Mouse (Mus musculus) lung, postnatal 0 days (tissue): ENCODE results near the gene Prg4. TPM values are rescaled to one million over a fixed set of nuclear protein-coding genes. Genes with fewer than 3 reads are reported as not detected.

Source experiments
- ATAC-seq: fragments of 200-750 bp; cut with Nextera tagmentation; 2 replicates; pipeline ENCODE4 v1.8.0; 2017; ENCODE audit warnings: moderate library complexity
- DNase-seq: peaks from one replicate; pipeline ENCODE4 v3.0.0-alpha.2; 2016; ENCODE audit warnings: low spot score
- H3K27ac ChIP-seq: fragments of 300-500 bp; sonication (generic); 2 replicates; pipeline ENCODE4 v1.5.1; 2014; ENCODE audit warnings: antibody characterized with exemption, mild to moderate bottlenecking, low read length, mixed read lengths
- H3K27me3 ChIP-seq: fragments of 300-500 bp; sonication (generic); replicated peaks from 2 replicates; pipeline ENCODE4 v1.6.1; 2014; ENCODE audit warnings: low read length, mixed read lengths; ENCODE audit not compliant: insufficient read depth
- H3K36me3 ChIP-seq: fragments of 300-500 bp; sonication (generic); 2 replicates; pipeline ENCODE4 v1.6.1; 2014; ENCODE audit warnings: low read length, mixed read lengths; ENCODE audit not compliant: insufficient read depth
- H3K4me1 ChIP-seq: fragments of 300-500 bp; sonication (generic); 2 replicates; pipeline ENCODE4 v1.6.1; 2014; ENCODE audit warnings: antibody characterized with exemption, low read depth, low read length, mixed read lengths; ENCODE audit not compliant: insufficient read depth
- H3K4me2 ChIP-seq: fragments of 300-500 bp; sonication (generic); replicated peaks from 2 replicates; pipeline ENCODE4 v1.6.1; 2014; ENCODE audit warnings: low read depth, mild to moderate bottlenecking, low read length, moderate library complexity, mixed read lengths
- H3K4me3 ChIP-seq: fragments of 300-500 bp; sonication (generic); 2 replicates; pipeline ENCODE4 v1.5.1; 2014; ENCODE audit warnings: low read depth, low read length
- H3K9ac ChIP-seq: fragments of 300-500 bp; sonication (generic); replicated peaks from 2 replicates; pipeline ENCODE4 v1.6.1; 2014; ENCODE audit warnings: low read depth, mild to moderate bottlenecking
- H3K9me3 ChIP-seq: fragments of 300-500 bp; sonication (generic); 2 replicates; pipeline ENCODE4 v1.6.1; 2016; ENCODE audit warnings: low read length, mixed read lengths
- CTCF ChIP-seq: IDR thresholded peaks from 2 replicates; pipeline ENCODE4 v1.5.1; 2016; ENCODE audit warnings: antibody characterized with exemption, mild to moderate bottlenecking
- EP300 ChIP-seq: IDR thresholded peaks from 2 replicates; pipeline ENCODE4 v1.6.1; 2016; ENCODE audit warnings: antibody characterized with exemption, mild to moderate bottlenecking, control low read depth
- WGBS: fragments of 180-500 bp; shearing (Covaris S2); extraction: QIAGEN DNeasy Blood & Tissue Kit; methylation state at CpG from one replicate; pipeline ENCODE4 v1.1.7; 2014; 5-methylcytosine and 5-hydroxymethylcytosine counted together
- polyA plus RNA-seq: library from polyadenylated mRNA; unstranded; fragments of >200 nt; fragmentation: Nextera tagmentation; extraction: Ambion mirVana; gene quantifications from 2 replicates; pipeline ENCODE4 v1.2.1, GENCODE M21; 2015

Prg4 gene
- polyA plus RNA-seq, 1 experiment from 2014 or later: 0.69 TPM

- TF ChIP-seq CTCF: no peak
- TF ChIP-seq EP300: no peak
- H3K4me2 ChIP-seq: no peak overlapping the region
- no peak overlapping the region for H3K9ac ChIP-seq
- H3K27me3 ChIP-seq: no peaks in the 10 kb centered on the region
- DNase-seq: peak; percentile 9
- peaks cover 71% of the 10 kb centered on the region for H3K36me3 ChIP-seq
- no peaks in the 10 kb centered on the region for H3K4me1 ChIP-seq
- H3K4me3 ChIP-seq: no peak overlapping the region
- no peak overlapping the region for H3K27ac ChIP-seq
- WGBS: 85% methylated on average over 9 of the region's 9 CpGs
- no peak for ATAC-seq
- no peaks in the 10 kb centered on the region for H3K9me3 ChIP-seq
Observed at GRCm38 (mm10) chr1:150425665-150426064, 40.3 kb downstream of the Prg4 start.

- H3K4me3 ChIP-seq: no peak overlapping the region
- H3K9me3 ChIP-seq: no peaks in the 10 kb centered on the region
- H3K4me2 ChIP-seq: no peak overlapping the region
- no peaks in the 10 kb centered on the region for H3K27me3 ChIP-seq
- 94% methylated on average over 4 of the region's 4 CpGs for WGBS
- H3K9ac ChIP-seq: no peak overlapping the region
- no peaks in the 10 kb centered on the region for H3K4me1 ChIP-seq
- ATAC-seq (no peak), DNase-seq (no peak)
- H3K27ac ChIP-seq: no peak overlapping the region
- peaks cover 67% of the 10 kb centered on the region for H3K36me3 ChIP-seq
- no peak for TF ChIP-seq EP300
- TF ChIP-seq CTCF: no peak
Observed at GRCm38 (mm10) chr1:150418426-150418825, 47.5 kb downstream of the Prg4 start.

GRCm38 (mm10) chr1:150416006-150416405, 50.0 kb downstream of the Prg4 start:
- Histone ChIP-seq H3K27ac (no peak overlapping the region), H3K4me3 (no peak overlapping the region), H3K27me3 (no peaks in the 10 kb centered on the region), H3K9me3 (no peaks in the 10 kb centered on the region), H3K4me2 (no peak overlapping the region), H3K36me3 (peaks cover 61% of the 10 kb centered on the region), H3K9ac (no peak overlapping the region), H3K4me1 (no peaks in the 10 kb centered on the region)
- TF ChIP-seq CTCF (no peak), EP300 (no peak)
- DNase-seq (no peak), ATAC-seq (no peak)
- 78% methylated on average over 3 of the region's 3 CpGs for WGBS

- WGBS: 94% methylated on average over 6 of the region's 6 CpGs
- TF ChIP-seq EP300: no peak
- no peak for TF ChIP-seq CTCF
Observed at GRCm38 (mm10) chr1:150409996-150410395, 56.0 kb downstream of the Prg4 start.

GRCm38 (mm10) chr1:150407285-150407684, 58.7 kb downstream of the Prg4 start:
- Histone ChIP-seq H3K9me3 (no peaks in the 10 kb centered on the region), H3K4me2 (no peak overlapping the region), H3K27ac (no peak overlapping the region), H3K4me3 (no peak overlapping the region), H3K27me3 (no peaks in the 10 kb centered on the region), H3K9ac (no peak overlapping the region), H3K4me1 (no peaks in the 10 kb centered on the region), H3K36me3 (peaks cover 27% of the 10 kb centered on the region; the same call in 1 of the 2 replicates)
- TF ChIP-seq CTCF: no peak
- TF ChIP-seq EP300: no peak
- DNase-seq (no peak), ATAC-seq (no peak)
- WGBS: 71% methylated on average over 9 of the region's 9 CpGs

More at GRCm38 (mm10) chr1:150409996-150410395, 56.0 kb downstream of the Prg4 start:
- H3K9ac ChIP-seq: no peak overlapping the region
- H3K27ac ChIP-seq: no peak overlapping the region
- H3K36me3 ChIP-seq: peaks cover 47% of the 10 kb centered on the region
- no peaks in the 10 kb centered on the region for H3K27me3 ChIP-seq
- no peak overlapping the region for H3K4me3 ChIP-seq
- H3K4me1 ChIP-seq: no peaks in the 10 kb centered on the region
- no peak for ATAC-seq
- no peak overlapping the region for H3K4me2 ChIP-seq
- no peak for DNase-seq
- H3K9me3 ChIP-seq: no peaks in the 10 kb centered on the region

- no peaks in the 10 kb centered on the region for H3K9me3 ChIP-seq
- 88% methylated on average over 3 of the region's 3 CpGs for WGBS
- H3K36me3 ChIP-seq: peaks cover 17% of the 10 kb centered on the region; the same call in 1 of the 2 replicates
- H3K4me2 ChIP-seq: no peak overlapping the region
- H3K4me1 ChIP-seq: no peaks in the 10 kb centered on the region
- H3K27ac ChIP-seq: no peak overlapping the region
- no peak overlapping the region for H3K9ac ChIP-seq
- H3K4me3 ChIP-seq: no peak overlapping the region
- ATAC-seq: no peak
- no peak for TF ChIP-seq EP300
- TF ChIP-seq CTCF: no peak
- no peaks in the 10 kb centered on the region for H3K27me3 ChIP-seq
- DNase-seq: no peak
Observed at GRCm38 (mm10) chr1:150404555-150404954, 61.4 kb downstream of the Prg4 start.

- TF ChIP-seq CTCF: no peak
- no peak for TF ChIP-seq EP300
- Histone ChIP-seq H3K4me3 (no peak overlapping the region), H3K4me2 (no peak overlapping the region), H3K4me1 (no peaks in the 10 kb centered on the region), H3K27me3 (no peaks in the 10 kb centered on the region), H3K27ac (no peak overlapping the region), H3K9me3 (no peaks in the 10 kb centered on the region), H3K36me3 (peaks cover 12% of the 10 kb centered on the region; the same call in 1 of the 2 replicates), H3K9ac (no peak overlapping the region)
- 83% methylated on average over 3 of the region's 3 CpGs for WGBS
- no peak for DNase-seq
- no peak for ATAC-seq
Observed at GRCm38 (mm10) chr1:150403914-150404313, 62.1 kb downstream of the Prg4 start.

Other genes with a start within 250 kb of the Prg4 start
- gene Pdc, start 146.7 kb downstream of the Prg4 start, polyA plus RNA-seq: not detected in 2 replicates
- 124 and 140 TPM in 2 replicates for gene Tpr, start 73.3 kb downstream of the Prg4 start, polyA plus RNA-seq
- gene Odr4, start 73.1 kb downstream of the Prg4 start, polyA plus RNA-seq: 39.1 and 43.4 TPM in 2 replicates